Mouse (Mus musculus) gastrocnemius, adult 2 months (tissue): ENCODE results near the gene Trim41. TPM values are rescaled to one million over a fixed set of nuclear protein-coding genes. Genes with fewer than 3 reads are reported as not detected.

Experiments used
- DNase-seq: peaks from one replicate; pipeline ENCODE4 v3.0.0; 2022
- H3K27ac ChIP-seq: fragments of 200-600 bp; 2 replicates; pipeline ENCODE4 v1.8.1; 2022; ENCODE audit warnings: mild to moderate bottlenecking
- H3K4me3 ChIP-seq: fragments of 200-600 bp; 2 replicates; pipeline ENCODE4 v1.8.1; 2022; ENCODE audit warnings: mild to moderate bottlenecking, moderate library complexity
- CTCF ChIP-seq: fragments of 200-600 bp; IDR thresholded peaks from 2 replicates; pipeline ENCODE4 v1.8.1; 2022; ENCODE audit warnings: antibody characterized with exemption, mild to moderate bottlenecking, moderate library complexity
- intact Hi-C: fragments of 180-260 bp; cut with DNase I; formaldehyde crosslinking; loops from one replicate; pipeline ENCODE4 v1.15.1; 2025
- total RNA-seq, 2 experiments: library from RNA; stranded (reverse); gene quantifications; 2 replicates each; pipeline ENCODE4 v1.2.3; 2021

Trim41 gene
- total RNA-seq, 2 experiments from 2014 or later, result 19.9 to 23.6 TPM

- DNase-seq, result peak; percentile 66
- no peak for TF ChIP-seq CTCF
- peak overlapping the region; percentile 76 for H3K27ac ChIP-seq
- peak overlapping the region; percentile 29 for H3K4me3 ChIP-seq
- intact Hi-C loops, result no loop called here
These were observed 28.2 kb upstream of the Trim41 start for GRCm38 (mm10) chr11:48845244-48845815.

- DNase-seq, result peak; percentile 29
- TF ChIP-seq CTCF, result no peak
- Histone ChIP-seq H3K4me3 (peak overlapping the region; percentile 30), H3K27ac (peak overlapping the region; percentile 76)
- intact Hi-C loops, result no loop called here
These were observed 27.2 kb upstream of the Trim41 start for GRCm38 (mm10) chr11:48844309-48844708.

GRCm38 (mm10) chr11:48843202-48843601 lies 26.0 kb upstream of the Trim41 start:
- Histone ChIP-seq H3K27ac (peak overlapping the region; percentile 35; the same call in 1 of the 2 replicates), H3K4me3 (no peak overlapping the region)
- no peak for DNase-seq
- intact Hi-C loops, result no loop called here
- TF ChIP-seq CTCF, result no peak

DNA sequence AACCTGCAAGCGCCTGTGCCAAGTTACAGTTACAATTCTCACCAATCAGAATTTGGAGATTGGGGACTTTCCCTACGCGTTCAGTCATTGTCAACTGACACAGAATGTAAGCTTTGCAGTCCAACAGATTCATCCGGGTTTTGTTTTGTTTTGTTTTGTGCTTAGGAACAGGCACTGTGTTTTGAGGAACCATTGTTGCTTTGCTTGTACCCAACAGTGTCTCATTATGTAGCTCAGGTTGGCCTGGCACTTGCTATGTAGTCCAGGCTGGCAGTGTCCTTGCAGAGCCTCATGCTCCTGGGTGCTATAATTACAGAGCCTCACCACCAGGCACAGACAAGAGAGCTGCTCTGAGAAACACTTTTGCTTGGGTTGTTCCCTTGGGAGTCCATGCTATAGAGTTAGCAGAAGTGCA lies 25.2 kb upstream of the Trim41 start:
- Histone ChIP-seq H3K4me3 (no peak overlapping the region), H3K27ac (peak overlapping the region; percentile 35; the same call in 1 of the 2 replicates)
- intact Hi-C loops, result no loop called here
- no peak for DNase-seq
- no peak for TF ChIP-seq CTCF

DNA sequence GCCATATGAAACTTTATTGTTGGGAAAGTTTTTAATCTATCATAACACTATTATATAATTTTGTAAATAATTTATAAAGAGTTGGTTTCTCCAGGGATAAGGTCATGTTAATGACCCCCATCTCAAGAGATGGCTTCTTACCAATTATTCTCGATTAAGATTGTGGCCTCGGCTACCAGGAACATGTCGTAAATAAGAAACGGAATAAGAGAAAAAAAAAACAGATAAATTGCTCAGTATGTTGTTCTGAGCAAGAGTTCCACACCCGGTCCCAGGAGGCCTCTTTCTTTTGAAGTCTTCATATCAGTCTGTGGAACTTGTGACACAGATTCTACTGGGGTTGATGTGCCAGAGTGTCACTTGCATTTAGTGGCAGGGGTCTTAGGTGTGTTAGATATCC lies 24.1 kb upstream of the Trim41 start:
- Histone ChIP-seq H3K4me3 (no peak overlapping the region), H3K27ac (0 out of 2 replicates have a peak overlapping the region, but pooled peaks have one; percentile 1)
- TF ChIP-seq CTCF, result no peak
- DNase-seq, result no peak
- intact Hi-C loops, result no loop called here

GRCm38 (mm10) chr11:48840805-48841204 lies 23.7 kb upstream of the Trim41 start:
- no peak for DNase-seq
- intact Hi-C loops, result no loop called here
- H3K4me3 ChIP-seq, result no peak overlapping the region
- no peak overlapping the region for H3K27ac ChIP-seq
- no peak for TF ChIP-seq CTCF

- peak overlapping the region; percentile 98 for H3K27ac ChIP-seq
- intact Hi-C loops, result loop anchor here (2.0 kb wide), 1 partner anchor 14 kb away; no protein-coding TSS in a partner anchor
These were observed 21.9 kb upstream of the Trim41 start for GRCm38 (mm10) chr11:48838879-48839680.

GRCm38 (mm10) chr11:48838181-48838797 lies 21.1 kb upstream of the Trim41 start:
- no peak for TF ChIP-seq CTCF
- intact Hi-C loops, result loop anchor here (2.0 kb wide), 1 partner anchor 15 kb away; no protein-coding TSS in a partner anchor
- peak overlapping the region; percentile 96 for H3K4me3 ChIP-seq
- peak overlapping the region; percentile 98 for H3K27ac ChIP-seq
- no peak for DNase-seq

More at GRCm38 (mm10) chr11:48838879-48839680, 21.9 kb upstream of the Trim41 start:
- H3K4me3 ChIP-seq, result peak overlapping the region; percentile 96
- TF ChIP-seq CTCF, result no peak
- no peak for DNase-seq

- Histone ChIP-seq H3K27ac (peak overlapping the region; percentile 98), H3K4me3 (peak overlapping the region; percentile 96)
- peak; percentile 88 for DNase-seq
- no peak for TF ChIP-seq CTCF
- intact Hi-C loops, result loop anchor here (2.0 kb wide), 1 partner anchor 15 kb away; no protein-coding TSS in a partner anchor
These were observed 20.4 kb upstream of the Trim41 start for GRCm38 (mm10) chr11:48837310-48838180.

GRCm38 (mm10) chr11:48836990-48837309 lies 19.8 kb upstream of the Trim41 start:
- peak overlapping the region; percentile 96 for H3K4me3 ChIP-seq
- intact Hi-C loops, result no loop called here
- DNase-seq, result peak; percentile 94
- H3K27ac ChIP-seq, result peak overlapping the region; percentile 98
- TF ChIP-seq CTCF, result no peak

- intact Hi-C loops, result no loop called here
- Histone ChIP-seq H3K27ac (peak overlapping the region; percentile 98), H3K4me3 (no peak overlapping the region)
- no peak for TF ChIP-seq CTCF
- no peak for DNase-seq
These were observed 18.8 kb upstream of the Trim41 start for GRCm38 (mm10) chr11:48835923-48836322.
